Mouse (Mus musculus) heart, postnatal 25 days (tissue): ENCODE results near the gene Ece1. TPM values are rescaled to one million over a fixed set of nuclear protein-coding genes. Genes with fewer than 3 reads are reported as not detected.

ENCODE experiments used
- DNase-seq: peaks from one replicate; pipeline ENCODE4 v3.0.0; 2022; ENCODE audit warnings: low spot score
- intact Hi-C: fragments of 180-260 bp; cut with DNase I; formaldehyde crosslinking; loops from one replicate; pipeline ENCODE4 v1.15.1; 2025
- total RNA-seq, 2 experiments: library from RNA; stranded (reverse); gene quantifications; 2 replicates each; pipeline ENCODE4 v1.2.3; 2021

The Ece1 gene
- total RNA-seq, 2 experiments from 2014 or later, result 91.2 to 111 TPM

DNA sequence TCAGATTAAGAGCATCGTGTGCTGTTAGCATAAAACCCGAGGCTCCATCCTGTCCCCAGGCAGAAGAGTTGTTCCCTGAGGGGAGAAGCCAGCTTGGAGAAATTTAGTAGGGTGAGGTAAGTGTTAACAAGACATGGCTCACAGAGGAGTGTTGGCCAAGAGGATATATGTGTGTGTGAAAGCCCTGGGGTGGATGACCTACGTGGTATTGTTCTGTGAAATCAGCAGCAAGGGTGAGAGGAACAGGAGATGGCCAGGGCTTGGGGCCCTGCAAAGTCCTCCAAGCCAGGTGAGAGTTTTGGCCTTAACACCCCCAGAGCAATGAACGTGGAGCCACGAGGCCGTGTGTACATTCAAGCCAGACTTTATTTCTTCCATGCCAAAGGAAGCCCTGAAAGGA lies 14.8 kb downstream of the Ece1 start:
- intact Hi-C loops, result no loop called here
- DNase-seq, result no peak

DNA sequence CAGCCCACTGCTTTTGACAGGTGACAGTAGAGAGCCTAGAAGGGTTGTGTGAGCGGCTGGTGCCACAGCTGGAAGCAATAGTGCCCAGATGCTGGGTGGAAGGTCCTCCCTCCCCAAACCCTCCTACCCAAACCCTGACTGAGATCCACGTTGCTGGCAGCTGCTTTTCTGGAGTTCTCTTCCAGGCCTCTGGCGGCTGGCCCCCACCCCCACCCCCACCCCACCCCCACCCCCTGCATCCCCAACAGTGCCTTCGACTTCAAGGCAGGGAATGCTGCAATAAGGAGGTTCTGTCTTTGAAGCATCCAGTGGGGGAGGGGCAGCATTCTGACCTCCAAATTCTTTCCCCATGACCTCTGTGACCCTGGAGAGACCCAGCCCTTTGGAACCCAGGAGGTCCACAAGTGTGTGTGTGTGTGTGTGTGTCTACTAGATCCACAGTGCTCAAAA lies 15.4 kb downstream of the Ece1 start:
- no peak for DNase-seq
- intact Hi-C loops, result no loop called here

DNA sequence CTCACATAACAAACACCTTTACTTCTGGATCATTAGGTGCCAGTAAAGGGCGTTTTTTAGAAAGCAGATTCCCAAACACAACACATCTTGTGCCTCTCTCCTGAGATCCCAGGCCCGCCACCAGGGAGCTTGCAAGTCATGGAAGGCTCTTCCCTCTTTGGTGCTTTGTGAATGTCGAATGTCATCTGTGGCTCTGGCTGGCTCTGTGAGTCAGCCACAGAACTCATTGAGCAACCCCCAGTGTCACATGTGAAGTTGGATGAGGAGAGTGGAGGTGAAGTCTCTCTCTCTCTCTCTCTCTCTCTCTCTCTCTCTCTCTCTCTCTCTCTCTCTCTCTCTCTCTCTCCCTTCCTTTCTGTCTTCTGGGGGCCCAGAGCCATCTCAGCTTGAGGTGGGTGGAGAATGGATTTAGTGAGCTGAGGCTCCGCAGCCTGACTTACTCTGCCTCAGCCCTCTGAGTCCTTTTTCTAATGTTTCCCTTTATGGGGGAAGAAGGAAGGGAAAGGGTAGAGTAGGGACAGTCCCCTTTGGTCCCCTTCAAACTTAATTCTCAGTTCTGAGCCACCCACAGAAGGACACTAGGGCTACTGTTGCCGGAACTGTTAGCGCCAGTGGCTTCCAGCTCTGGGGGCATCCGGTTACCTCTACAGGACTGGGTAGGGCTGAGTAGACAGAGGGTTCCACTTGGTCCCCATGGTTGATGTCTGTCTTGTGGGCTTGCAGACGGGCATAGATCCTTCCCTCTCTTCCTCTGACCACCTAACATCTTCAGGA lies 17.5 kb downstream of the Ece1 start:
- intact Hi-C loops, result no loop called here
- no peak for DNase-seq

DNA sequence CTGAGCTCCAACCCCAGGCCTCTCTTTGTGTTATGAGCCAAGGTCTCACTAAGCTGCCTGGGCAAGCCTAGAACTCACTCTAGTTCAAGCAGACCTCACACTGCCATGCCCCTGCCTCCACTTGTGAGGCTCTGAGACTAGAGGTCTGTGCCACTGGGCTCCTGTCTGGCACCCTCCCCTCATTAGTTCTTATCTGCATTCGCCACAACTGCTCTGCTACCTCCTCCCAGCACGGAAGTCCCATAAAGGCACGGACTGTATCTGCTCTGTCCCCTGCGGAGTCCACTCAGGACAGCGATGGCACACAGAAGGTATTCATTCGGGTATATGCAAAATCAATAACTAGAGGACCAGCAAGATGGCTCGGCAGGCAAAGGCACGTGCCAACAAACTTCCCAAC lies 19.4 kb downstream of the Ece1 start:
- DNase-seq, result no peak
- intact Hi-C loops, result no loop called here

DNA sequence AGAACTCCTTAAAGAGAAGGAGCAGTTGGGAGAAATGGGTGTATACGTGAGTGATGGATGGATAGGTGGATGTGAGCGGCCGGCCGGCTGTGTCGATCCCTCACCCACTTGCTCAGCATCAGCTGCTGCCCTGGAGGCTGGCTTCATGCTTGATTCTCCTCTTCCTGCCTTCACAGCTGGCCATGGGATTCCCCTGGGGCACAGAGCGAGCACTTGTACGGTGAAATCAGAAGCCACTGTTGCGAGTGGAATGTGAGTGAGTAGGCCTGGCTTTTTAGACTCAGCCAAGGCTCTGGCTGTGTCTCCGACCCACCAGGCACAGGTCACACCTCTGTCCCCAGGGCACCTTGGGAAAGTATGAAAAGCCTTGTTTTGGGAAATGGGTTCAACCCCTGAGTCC lies 20.6 kb downstream of the Ece1 start:
- peak; percentile 42 for DNase-seq

DNA sequence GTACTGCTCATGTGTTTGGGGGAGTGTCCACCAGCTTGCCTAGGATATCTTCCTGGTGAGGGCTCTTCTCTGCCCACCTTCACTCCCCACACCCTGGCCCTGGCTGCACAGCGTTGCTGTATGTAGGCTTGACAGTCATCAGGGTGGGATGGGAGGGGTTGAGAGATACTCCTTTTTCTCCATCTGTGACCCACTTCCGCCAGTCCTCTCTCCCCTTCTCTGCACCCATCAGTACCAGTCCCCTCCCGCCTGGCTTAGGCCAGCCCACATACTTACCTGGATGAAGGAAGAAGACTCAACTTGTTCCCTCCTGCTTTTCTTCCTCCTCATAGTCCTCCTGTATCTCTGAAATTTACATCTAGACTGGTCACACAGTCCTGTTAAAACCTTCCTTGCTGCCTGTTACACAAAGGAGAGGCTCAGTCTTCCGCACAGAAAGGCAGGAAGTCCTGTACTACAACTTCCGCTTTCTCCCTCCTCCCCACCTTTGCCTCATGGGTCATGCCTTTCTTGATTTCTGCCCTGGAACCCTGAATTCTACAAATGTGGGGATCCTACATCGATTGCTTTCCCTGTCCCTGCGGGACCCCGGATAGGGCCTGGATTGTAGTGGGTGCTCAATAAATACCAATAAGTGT lies 21.6 kb downstream of the Ece1 start:
- no peak for DNase-seq
- intact Hi-C loops, result no loop called here

More for the DNA sequence above, 20.6 kb downstream of the Ece1 start:
- intact Hi-C loops, result no loop called here

DNA sequence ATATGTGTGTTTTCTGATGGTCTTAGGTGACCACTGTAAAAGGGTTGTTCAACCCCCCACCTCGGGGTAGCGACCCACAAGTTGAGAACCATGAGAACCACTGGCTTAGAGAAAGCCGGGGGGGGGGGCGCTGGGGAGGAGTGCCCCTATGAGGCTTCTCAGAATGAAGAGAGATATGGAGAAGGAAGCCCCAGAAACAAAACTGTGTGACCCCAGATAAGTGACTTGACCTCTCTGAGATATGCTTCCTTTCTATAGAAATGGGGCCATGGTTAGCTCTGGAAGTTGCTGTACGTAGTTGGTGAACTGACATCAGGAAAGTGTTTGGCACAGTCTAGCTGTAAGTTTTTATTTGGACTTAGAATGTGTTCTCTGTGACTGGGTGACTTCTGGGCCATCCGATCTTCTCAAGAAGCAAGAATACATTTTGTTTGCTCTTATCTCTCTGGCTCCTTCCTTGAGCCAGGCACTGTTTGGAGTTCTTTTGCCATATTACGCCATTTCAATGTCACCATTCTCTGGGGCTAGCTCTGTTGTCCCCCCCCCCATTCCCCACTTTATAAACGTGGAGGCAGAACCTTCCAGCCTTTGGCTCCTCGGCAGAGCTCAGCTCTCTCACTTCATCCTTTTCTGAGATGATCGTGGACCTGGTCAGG lies 25.4 kb downstream of the Ece1 start:
- intact Hi-C loops, result no loop called here
- DNase-seq, result no peak

DNA sequence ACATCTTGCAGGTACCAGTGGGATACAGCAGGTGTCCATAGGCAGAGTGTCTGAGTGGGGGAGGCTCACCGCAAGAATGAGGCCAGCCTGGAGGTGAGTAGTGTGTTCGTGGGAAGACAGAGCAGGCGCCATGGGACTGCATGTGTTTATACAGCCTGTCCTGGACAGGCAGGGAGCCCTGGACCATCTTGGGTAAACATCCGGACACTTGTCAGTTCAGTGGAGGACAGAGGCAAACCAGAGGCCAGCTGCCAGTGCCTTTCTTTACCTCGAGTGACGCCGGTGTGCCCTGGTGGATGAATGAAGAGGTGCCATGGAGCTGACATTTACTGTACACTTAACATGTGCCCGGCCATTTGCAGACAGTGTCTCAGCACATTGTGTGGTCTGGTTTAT lies 26.0 kb downstream of the Ece1 start:
- intact Hi-C loops, result no loop called here
- DNase-seq, result no peak

DNA sequence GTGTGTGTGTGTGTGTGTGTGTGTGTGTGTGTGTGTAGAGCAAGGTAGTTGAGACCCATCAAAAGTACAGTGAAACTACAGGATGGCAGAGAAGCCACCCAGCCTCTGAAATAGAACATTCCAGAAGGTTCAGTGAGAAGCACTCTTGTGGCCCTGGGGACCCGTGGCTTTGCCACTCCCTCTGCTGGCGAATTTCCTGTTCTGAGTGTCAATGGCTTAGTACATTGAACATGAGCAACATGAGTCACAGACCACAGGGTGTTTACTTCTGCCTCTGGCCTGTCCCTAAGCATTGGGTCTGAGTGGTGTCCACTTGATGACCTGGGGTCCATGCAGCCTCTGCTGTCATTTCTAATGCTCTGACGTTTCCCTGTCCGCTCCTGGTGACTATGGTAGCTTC lies 28.6 kb downstream of the Ece1 start:
- intact Hi-C loops, result no loop called here
- peak; percentile 58 for DNase-seq

DNA sequence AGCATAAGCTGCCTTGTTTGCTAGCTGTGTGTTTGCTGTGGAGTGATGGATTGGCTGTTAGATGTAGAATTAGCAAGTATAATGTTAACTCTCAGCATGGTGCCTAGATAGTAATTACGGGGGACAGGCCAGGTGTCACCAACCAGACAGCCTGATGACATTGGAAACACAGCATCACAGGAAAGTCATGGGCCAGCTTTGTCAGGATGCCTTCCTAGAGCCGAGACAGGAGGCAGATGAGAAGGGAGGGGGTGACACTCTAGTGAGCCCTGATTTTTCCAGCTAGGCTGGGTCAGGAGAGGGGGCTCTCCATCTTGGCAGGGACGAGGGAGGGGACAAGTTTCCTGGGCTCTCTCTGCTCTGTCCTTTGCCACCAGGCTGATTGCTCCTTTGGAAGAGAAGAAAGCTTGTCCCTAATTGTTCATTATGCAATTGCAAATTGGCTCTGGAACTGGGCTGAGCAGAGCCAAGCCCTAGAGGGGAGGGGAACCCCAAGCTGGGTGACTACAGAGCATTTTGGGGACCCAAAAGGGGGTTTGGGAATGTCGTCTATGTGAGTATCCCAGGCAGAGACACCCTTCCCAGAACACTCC lies 29.6 kb downstream of the Ece1 start:
- peak; percentile 28 for DNase-seq
- intact Hi-C loops, result no loop called here

DNA sequence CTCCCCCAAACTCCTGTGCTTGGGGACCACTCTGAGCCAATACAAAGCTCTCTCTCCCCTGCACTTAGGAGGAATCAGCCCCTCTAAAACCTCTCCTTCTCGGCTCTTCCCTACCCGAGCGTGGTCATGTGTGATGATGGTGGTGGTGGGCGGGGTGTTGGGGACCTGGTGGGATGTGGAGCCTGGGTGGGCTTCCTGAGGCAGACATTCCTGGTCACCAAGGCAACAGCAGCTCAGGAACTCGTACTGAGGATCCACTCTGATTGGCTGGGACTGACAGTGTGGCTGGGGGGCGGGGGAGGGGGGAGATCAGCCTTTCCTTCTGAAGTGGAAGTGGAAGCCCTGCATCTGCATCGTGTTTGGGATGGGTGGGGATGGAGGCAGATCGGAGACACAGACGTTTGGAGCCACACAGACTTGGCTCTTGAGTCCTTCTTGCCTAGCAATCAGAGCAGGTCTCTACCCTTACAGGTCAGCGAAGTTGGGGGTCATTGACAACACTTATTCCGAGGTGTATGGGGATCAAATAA lies 30.7 kb downstream of the Ece1 start:
- intact Hi-C loops, result no loop called here

DNA sequence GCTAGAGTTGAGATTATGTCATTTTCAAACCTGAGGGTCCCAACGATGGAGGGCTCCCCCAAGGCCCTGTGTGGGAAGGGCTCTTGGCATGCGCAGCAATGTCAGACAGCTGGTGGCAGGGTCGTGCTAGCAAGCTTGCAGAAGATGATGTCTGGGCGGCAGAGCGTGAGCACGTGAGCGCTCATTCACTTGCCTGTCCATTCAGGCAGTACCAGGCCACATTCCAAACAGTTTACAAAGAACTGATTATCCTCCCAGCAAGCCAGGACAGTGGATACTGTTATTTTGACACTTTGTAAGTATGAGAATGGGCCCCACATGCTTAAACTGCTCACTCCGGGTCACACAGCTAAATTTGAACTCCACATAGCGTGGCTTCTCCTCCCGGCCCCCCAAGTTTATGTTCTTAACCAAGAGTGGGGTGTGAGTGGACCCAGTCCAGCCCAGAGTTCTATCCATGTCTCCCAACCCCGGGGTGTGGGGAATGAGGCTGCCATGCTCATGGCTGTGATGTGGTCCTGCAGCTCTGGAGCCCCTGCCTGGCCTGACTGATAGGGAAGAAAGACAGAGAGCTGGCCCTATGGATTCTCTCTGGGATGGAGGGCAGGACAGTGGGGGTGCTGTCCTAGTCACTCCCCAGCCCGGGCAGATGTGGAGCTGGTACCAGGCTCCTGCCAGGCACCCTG lies 34.7 kb downstream of the Ece1 start:
- no peak for DNase-seq
- intact Hi-C loops, result loop anchor here (5.0 kb wide), 1 partner anchor 39 kb away; no protein-coding TSS in a partner anchor

More for the DNA sequence above, 30.7 kb downstream of the Ece1 start:
- no peak for DNase-seq

DNA sequence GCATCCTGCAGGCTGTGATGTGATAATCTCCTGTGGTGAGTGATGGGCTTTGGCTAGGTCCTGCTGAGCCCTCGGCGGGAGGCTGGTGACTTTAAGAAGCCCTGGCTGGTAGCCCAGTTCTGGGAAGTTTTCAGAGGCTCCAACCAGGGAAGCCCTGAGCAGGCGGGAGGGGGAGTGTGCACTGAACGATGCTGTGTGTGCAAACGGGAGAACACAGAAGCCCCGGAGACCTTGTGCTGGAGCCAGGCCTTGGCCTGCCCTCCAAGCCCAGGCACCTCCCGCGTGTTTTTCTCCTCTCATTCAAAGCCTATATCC lies 35.2 kb downstream of the Ece1 start:
- intact Hi-C loops, result loop anchor here (5.0 kb wide), 1 partner anchor 40 kb away; no protein-coding TSS in a partner anchor
- peak; percentile 69 for DNase-seq

DNA sequence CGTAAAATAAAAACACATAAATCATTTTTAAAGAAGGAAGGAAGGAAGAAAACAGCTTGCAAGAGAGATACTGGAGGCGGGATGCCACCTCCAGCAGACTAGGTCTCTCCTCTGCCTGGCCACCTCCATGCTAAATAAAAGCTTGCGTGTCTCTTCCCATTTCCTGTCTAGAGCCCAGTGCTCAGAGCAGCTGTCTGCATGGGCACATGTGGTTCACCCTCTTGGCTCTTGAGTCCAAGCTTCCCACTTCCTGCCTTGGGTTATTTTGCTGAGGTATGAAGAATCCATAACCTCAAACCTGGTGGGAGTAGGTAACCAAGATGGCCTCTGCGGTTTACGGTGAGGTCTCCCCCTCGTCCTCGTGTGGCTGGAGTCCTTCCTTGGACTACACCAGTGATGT lies 36.5 kb downstream of the Ece1 start:
- intact Hi-C loops, result loop anchor here (5.0 kb wide), 1 partner anchor 41 kb away; no protein-coding TSS in a partner anchor
- no peak for DNase-seq

DNA sequence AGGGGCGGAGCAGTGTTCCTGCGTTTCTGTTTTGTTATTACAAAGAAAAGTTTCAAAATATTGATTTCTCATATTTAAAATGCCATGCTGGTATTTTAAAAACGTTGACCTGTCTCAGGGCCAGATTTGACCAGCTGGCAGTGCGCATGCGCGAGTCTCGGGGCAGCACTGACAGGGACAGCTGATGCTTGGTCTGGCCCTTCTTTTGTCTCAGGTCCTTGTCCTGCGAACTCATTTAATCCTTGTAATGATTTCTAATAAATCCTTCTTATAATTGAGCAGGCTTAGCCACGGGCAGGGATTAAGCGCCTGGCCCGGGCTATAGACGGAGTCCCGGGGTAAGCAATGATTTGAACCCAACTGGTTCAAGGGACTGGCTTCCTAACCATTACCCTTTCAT lies 40.2 kb downstream of the Ece1 start:
- no peak for DNase-seq
- intact Hi-C loops, result no loop called here

DNA sequence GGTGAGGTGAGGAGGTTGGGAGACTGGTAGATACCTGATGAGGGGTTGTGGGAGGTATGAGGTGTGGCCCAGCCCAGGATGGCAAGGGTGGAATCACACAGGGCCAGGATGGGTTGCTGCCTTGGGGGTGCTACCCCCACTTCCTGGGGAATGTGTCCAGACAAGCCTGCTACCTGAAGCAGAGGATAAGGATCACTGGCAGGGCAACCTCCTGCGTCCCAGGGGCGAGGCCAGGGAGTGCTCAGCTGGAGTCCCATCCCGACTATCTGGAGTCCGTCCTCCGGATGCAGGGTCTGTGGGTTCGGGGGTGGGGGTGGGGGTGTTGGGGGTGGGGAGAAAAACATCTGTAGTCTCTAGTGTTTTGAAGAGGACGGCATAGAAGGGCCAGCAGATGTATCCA lies 40.8 kb downstream of the Ece1 start:
- DNase-seq, result no peak
- intact Hi-C loops, result no loop called here

DNA sequence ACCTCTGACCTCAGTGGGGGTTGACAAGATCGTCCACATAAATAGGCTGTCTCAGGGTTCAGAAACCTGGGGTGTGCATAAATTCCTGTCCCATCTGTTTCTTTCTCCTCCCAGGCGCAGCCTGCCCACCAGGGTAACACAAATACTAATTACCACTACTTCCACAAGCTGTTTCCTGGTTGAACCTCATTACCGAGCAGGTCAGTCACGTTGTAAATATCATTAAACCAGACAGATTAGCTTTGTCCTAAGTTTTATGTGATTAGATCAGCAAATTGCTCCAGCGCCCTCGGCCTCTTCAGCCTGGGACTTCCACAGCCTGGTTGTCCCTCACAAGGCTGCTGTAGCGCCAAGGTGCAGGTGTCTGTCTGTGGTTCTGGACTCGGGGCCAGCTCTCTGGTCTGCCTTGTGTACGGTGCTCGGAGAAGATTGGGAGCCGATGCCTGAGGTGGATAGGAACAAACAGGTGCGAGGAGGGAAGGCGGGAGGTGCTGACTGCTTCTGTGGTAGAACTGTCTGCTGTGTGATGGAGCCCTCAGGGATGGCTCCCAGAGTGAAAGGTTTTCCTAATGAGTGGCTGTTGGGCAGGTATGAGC lies 43.0 kb downstream of the Ece1 start:
- intact Hi-C loops, result no loop called here
- no peak for DNase-seq

DNA sequence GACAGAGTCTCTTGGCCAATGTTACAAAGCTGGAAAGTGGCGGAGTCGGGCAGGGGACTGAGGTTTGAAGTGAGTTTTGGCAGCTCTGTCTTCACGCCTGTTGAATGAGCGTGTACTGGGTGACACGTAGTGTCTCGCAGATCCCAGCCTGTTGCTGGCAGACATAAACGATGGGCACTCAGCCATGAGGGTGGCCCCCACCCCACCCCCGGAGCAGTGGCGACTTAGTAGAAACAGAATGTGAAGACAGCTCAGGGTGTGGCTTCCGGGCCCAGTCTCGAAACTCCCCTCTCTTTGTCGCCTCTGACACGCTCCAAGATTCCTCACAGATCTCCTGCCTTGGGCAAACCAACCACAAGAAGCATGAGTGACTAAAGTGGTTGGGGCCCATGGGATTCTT lies 45.9 kb downstream of the Ece1 start:
- DNase-seq, result peak; percentile 75
- intact Hi-C loops, result loop anchor here (2.0 kb wide), 1 partner anchor 47 kb away; no protein-coding TSS in a partner anchor

DNA sequence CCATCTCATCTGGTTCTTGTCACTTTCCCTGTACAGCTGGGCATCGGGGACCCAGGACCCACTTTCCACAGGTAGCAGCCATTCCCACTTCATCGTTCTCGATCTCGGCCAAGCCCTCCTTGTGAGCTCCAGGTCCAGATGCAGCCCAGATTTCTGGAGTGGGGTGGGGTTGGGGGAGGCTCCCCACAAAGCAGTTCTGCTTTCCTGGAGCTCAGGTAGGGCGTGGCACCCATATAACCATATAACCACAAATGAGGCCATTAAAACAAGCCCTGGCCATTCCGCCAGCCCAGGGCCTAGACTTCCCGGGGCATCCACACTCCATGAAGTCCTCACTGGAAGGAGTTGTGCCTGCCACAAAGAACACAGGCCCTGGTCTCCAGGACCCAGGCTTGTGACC lies 46.5 kb downstream of the Ece1 start:
- intact Hi-C loops, result loop anchor here (2.0 kb wide), 1 partner anchor 48 kb away; no protein-coding TSS in a partner anchor
- DNase-seq, result no peak
